Mouse (Mus musculus): ENCODE data around the gene Rpl23. TPM values are rescaled to one million over a fixed set of nuclear protein-coding genes. Genes with fewer than 3 reads are reported as not detected.

The Rpl23 gene
- polyA plus RNA-seq, 1 experiment from 2014 or later = 585 TPM

DNA sequence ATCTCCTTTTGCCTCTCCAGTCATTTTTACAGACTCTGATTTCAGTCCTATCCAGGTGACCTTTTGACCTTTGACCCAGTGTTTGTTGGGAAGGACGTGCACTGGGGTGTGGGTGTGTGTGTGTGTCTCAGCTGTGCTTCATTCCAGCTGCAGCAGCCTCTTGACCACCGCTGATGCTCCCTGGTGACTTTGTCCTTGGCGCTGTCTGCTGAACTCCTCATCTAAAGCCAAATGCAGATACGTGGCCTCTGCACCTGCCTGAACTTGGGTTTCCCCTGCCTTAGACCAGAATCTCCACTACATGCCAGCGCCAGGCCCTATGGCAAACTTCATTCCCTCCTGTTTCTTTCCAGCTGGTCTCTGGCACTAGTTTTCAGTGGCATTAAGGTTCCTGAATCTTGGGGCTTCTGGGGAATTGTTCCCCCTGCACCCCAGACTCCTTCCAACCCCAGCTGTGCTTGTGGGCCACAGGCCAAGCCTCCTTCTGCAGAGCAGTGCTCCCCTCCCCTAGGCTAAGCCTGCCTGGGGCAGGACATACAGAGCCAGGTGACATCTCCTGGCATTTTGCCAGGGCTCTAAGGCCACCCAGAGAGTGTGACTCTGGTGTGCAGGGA lies 26.5 kb upstream of the Rpl23 start:
- WGBS = 37% methylated on average over 5 of the region's 5 CpGs
- H3K9ac ChIP-seq (ENCODE audit: low read length) = 0 out of 2 replicates have a peak overlapping the region, but pooled peaks have one; percentile 41
- no peak overlapping the region for H3K4me2 ChIP-seq (replicated peaks; ENCODE audit: low read depth)
- H3K36me3 ChIP-seq (ENCODE audit: control insufficient read depth, insufficient read depth, low read length) = peaks cover 6% of the 10 kb centered on the region; the same call in 1 of the 2 replicates
- DNase-seq (ENCODE audit: low spot score) (no peak), ATAC-seq (ENCODE audit: low FRiP score, low TSS enrichment) (no peak)
- peak overlapping the region; percentile 77; the same call in 1 of the 2 replicates for H3K27ac ChIP-seq (replicated peaks)
- TF ChIP-seq CTCF (IDR thresholded peaks at IDR 0.05; ENCODE audit: low read depth) (no peak), EP300 (optimal IDR thresholded peaks at IDR 0.05) (no peak)
- H3K4me3 ChIP-seq (ENCODE audit: low read depth, low read length) = no peak overlapping the region
- peaks cover 50% of the 10 kb centered on the region for H3K4me1 ChIP-seq (replicated peaks; ENCODE audit: control insufficient read depth, insufficient read depth)
- no peaks in the 10 kb centered on the region for H3K9me3 ChIP-seq (ENCODE audit: control insufficient read depth, low read length)
- H3K27me3 ChIP-seq (ENCODE audit: control insufficient read depth, insufficient read depth, low read length) = no peaks in the 10 kb centered on the region

DNA sequence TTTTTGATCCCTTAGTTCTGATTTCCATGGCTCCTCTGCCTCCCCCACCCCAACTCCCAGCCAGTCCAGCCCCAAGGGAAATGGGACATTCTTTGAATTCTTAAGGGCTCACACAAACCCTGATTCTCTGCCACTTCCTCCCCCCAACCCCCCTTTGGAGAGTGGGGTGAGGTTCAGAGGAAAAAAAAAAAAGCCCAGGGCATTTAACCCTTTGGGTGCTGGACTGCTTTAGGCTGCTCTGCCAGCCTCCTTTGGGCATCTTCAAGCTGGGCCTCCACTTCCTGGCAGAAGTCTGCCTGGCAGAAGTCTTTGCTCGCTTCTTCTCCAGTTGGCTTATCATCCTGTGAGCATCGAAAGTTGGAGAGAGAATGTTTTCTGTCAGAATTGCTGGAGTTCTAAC lies 25.9 kb upstream of the Rpl23 start:
- Histone ChIP-seq H3K36me3 (ENCODE audit: control insufficient read depth, insufficient read depth, low read length) (peaks cover 6% of the 10 kb centered on the region; the same call in 1 of the 2 replicates), H3K27me3 (ENCODE audit: control insufficient read depth, insufficient read depth, low read length) (no peaks in the 10 kb centered on the region), H3K4me1 (replicated peaks; ENCODE audit: control insufficient read depth, insufficient read depth) (peaks cover 50% of the 10 kb centered on the region), H3K4me2 (replicated peaks; ENCODE audit: low read depth) (no peak overlapping the region), H3K27ac (replicated peaks) (peak overlapping the region; percentile 63), H3K4me3 (ENCODE audit: low read depth, low read length) (no peak overlapping the region), H3K9me3 (ENCODE audit: control insufficient read depth, low read length) (no peaks in the 10 kb centered on the region), H3K9ac (ENCODE audit: low read length) (no peak overlapping the region)
- ATAC-seq (ENCODE audit: low FRiP score, low TSS enrichment) (no peak), DNase-seq (ENCODE audit: low spot score) (no peak)
- peak; percentile 21 for TF ChIP-seq EP300 (optimal IDR thresholded peaks at IDR 0.05)
- no peak for TF ChIP-seq CTCF (IDR thresholded peaks at IDR 0.05; ENCODE audit: low read depth)
- 46% methylated on average over 2 of the region's 2 CpGs for WGBS

DNA sequence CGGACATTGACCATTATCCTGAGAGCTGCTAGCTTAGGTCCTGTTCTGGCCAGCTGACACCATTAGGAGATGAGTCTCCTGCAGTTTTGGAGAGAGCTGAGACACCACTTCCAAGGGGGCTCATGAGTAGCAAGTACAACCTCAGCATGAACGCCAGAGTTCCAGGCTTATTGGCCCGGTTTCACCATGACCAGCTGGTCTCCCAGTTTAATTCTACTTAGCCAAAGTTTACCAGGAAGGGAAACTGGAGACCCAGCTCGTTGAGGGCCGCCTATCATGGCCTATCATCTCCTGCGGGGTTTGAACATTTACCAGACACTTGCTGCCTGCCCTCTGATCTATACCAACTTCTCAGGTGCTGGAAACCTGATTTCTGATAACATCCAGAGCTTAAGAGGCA lies 25.4 kb upstream of the Rpl23 start:
- Histone ChIP-seq H3K9me3 (ENCODE audit: control insufficient read depth, low read length) (no peaks in the 10 kb centered on the region), H3K4me2 (replicated peaks; ENCODE audit: low read depth) (no peak overlapping the region), H3K9ac (ENCODE audit: low read length) (no peak overlapping the region), H3K4me1 (replicated peaks; ENCODE audit: control insufficient read depth, insufficient read depth) (peaks cover 49% of the 10 kb centered on the region), H3K27me3 (ENCODE audit: control insufficient read depth, insufficient read depth, low read length) (no peaks in the 10 kb centered on the region), H3K27ac (replicated peaks) (peak overlapping the region; percentile 63), H3K4me3 (ENCODE audit: low read depth, low read length) (no peak overlapping the region), H3K36me3 (ENCODE audit: control insufficient read depth, insufficient read depth, low read length) (peaks cover 6% of the 10 kb centered on the region; the same call in 1 of the 2 replicates)
- TF ChIP-seq EP300 (optimal IDR thresholded peaks at IDR 0.05) = no peak
- TF ChIP-seq CTCF (IDR thresholded peaks at IDR 0.05; ENCODE audit: low read depth) = no peak
- 21% methylated on average over 6 of the region's 6 CpGs for WGBS
- no peak for DNase-seq (ENCODE audit: low spot score)
- ATAC-seq (ENCODE audit: low FRiP score, low TSS enrichment) = no peak

DNA sequence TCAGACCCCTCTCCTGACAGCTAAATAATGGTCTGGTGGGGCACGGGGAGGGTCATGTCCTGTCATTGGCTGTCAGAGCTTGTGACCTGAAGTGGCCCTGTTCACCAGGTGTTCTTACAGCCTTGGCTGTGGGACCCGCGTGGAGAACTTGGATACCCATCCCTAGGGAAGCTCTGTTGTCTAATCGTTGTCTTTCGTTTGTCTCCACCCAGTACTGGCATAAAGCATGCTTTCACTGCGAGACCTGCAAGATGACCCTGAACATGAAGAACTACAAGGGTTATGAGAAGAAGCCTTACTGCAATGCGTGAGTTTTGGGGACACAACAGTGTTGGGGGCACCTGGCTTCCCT lies 24.4 kb upstream of the Rpl23 start:
- peak overlapping the region; percentile 45 for H3K4me2 ChIP-seq (replicated peaks; ENCODE audit: low read depth)
- H3K4me1 ChIP-seq (replicated peaks; ENCODE audit: control insufficient read depth, insufficient read depth) = peaks cover 49% of the 10 kb centered on the region
- peak overlapping the region; percentile 81 for H3K27ac ChIP-seq (replicated peaks)
- H3K4me3 ChIP-seq (ENCODE audit: low read depth, low read length) = no peak overlapping the region
- ATAC-seq (ENCODE audit: low FRiP score, low TSS enrichment) = no peak
- WGBS = 57% methylated on average over 7 of the region's 7 CpGs
- no peaks in the 10 kb centered on the region for H3K27me3 ChIP-seq (ENCODE audit: control insufficient read depth, insufficient read depth, low read length)
- DNase-seq (ENCODE audit: low spot score) = no peak
- TF ChIP-seq EP300 (optimal IDR thresholded peaks at IDR 0.05) (no peak), CTCF (IDR thresholded peaks at IDR 0.05; ENCODE audit: low read depth) (no peak)
- H3K9ac ChIP-seq (ENCODE audit: low read length) = no peak overlapping the region
- H3K36me3 ChIP-seq (ENCODE audit: control insufficient read depth, insufficient read depth, low read length) = peaks cover 6% of the 10 kb centered on the region; the same call in 1 of the 2 replicates
- no peaks in the 10 kb centered on the region for H3K9me3 ChIP-seq (ENCODE audit: control insufficient read depth, low read length)

DNA sequence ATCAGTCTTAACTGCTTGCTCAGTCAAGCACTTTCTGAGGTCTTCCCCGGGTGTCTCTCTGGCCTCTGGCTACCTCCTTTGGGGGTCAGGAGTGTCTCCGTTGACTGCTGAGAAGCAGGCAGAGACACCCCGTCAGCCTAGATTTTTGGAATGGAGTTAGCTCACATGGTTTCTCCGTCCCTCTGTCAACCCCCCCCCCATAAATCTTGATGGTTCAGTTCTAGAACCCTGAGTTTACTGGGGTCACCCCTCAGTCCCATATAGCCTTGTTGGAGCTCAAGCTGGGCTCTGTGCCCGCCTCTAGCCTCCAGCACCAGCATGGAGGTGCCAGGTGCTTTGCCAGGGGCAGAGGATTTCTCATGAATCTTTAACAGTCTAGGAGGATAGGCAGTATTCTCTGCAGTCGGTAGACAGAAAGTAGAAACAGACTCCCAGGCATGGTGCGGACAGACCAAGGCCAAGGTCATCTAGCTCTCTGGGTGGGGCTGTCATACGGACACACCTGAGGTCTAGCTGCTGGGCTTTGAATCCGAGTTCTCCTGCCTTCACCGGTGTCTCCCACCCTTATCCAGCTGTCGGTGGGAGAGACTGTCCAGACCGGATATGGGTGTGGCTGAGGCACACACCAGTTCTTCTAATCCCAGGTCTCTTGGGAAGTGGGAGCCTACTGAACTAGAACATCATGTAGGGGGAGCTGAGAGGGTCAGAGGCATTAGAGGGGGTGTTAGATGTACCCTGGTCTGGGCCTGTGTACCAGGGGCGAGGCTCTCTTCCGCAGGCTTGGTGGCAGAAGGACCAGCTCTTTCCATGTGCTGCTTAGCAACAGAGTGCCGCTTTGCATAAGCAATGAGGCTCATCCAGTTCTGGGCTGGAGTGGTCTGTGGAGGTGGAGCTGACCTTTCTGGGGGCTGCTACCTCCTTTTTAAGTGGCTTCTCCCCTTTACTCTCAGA lies 23.7 kb upstream of the Rpl23 start:
- peak overlapping the region; percentile 81 for H3K27ac ChIP-seq (replicated peaks)
- H3K4me1 ChIP-seq (replicated peaks; ENCODE audit: control insufficient read depth, insufficient read depth) = peaks cover 49% of the 10 kb centered on the region
- H3K9ac ChIP-seq (ENCODE audit: low read length) = 0 out of 2 replicates have a peak overlapping the region, but pooled peaks have one; percentile 9
- peak overlapping the region; percentile 4; the same call in 1 of the 2 replicates for H3K4me3 ChIP-seq (ENCODE audit: low read depth, low read length)
- peaks cover 6% of the 10 kb centered on the region; the same call in 1 of the 2 replicates for H3K36me3 ChIP-seq (ENCODE audit: control insufficient read depth, insufficient read depth, low read length)
- H3K27me3 ChIP-seq (ENCODE audit: control insufficient read depth, insufficient read depth, low read length) = no peaks in the 10 kb centered on the region
- peak overlapping the region; percentile 45 for H3K4me2 ChIP-seq (replicated peaks; ENCODE audit: low read depth)
- ATAC-seq (ENCODE audit: low FRiP score, low TSS enrichment) = 0 out of 2 replicates have a peak, but pooled peaks have one; percentile 1
- 24% methylated on average over 15 of the region's 15 CpGs for WGBS
- DNase-seq (ENCODE audit: low spot score) = no peak
- H3K9me3 ChIP-seq (ENCODE audit: control insufficient read depth, low read length) = no peaks in the 10 kb centered on the region
- TF ChIP-seq CTCF (IDR thresholded peaks at IDR 0.05; ENCODE audit: low read depth) (no peak), EP300 (optimal IDR thresholded peaks at IDR 0.05) (no peak)
